Mouse (Mus musculus): ENCODE data around the gene Tpbgl. TPM values are rescaled to one million over a fixed set of nuclear protein-coding genes. Genes with fewer than 3 reads are reported as not detected.

Gene Tpbgl
- total and polyA plus RNA-seq, 3 experiments, result 0.07 to 0.25 TPM; not detected in 1

DNA sequence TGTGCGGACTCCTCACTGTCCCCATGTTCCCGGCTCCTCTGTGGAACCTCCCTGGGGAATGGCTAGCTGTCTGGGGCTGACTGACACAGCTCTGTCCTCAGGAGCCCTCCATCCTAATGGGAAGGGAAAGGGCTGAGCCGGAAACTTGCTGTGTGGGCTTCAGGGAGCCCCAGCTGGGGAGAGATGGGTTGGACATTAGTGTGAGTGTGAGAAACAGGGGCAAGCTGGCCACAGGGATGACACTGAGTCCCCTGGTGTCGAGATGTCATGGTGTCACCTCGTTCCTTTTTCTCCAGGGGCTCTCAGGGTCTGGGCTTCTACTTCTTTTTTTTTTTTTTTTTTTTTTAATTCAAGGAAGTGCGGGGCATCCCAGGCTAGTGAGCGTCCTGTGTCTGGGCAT, 44.6 kb downstream of the Tpbgl start:
- no peak for DNase-seq (ENCODE audit: extremely low read depth)
- no peaks in the 10 kb centered on the region for H3K79me2 ChIP-seq (replicated peaks; ENCODE audit: control insufficient read depth, extremely low read depth, insufficient read depth, poor library complexity, severe bottlenecking)
- dilution Hi-C loops (cut with MboI; ENCODE audit: extremely low pct_ligation_motif_present, extremely low pct_unique_long_range_greater_than_20kb, low sequenced_read_pairs) (no loop called here), in situ Hi-C loops (cut with MboI; ENCODE audit: low pct_ligation_motif_present, low pct_unique_long_range_greater_than_20kb, low sequenced_read_pairs) (no loop called here)
- H3K27ac ChIP-seq (ENCODE audit: insufficient read depth, low read depth), result no peak overlapping the region
- no peaks in the 10 kb centered on the region for H3K27me3 ChIP-seq (replicated peaks)
- peaks cover 0 to 3% of the 10 kb centered on the region in 2 experiments for H3K36me3 ChIP-seq (replicated peaks in 1 of 2; ENCODE audit: control insufficient read depth in 1 of 2, insufficient read depth in 1 of 2, low read length in 1 of 2)
- TF ChIP-seq POLR2AphosphoS2 (IDR thresholded peaks at IDR 0.05; ENCODE audit: low read depth, low read length) (no peak), MYC (IDR thresholded peaks at IDR 0.05; ENCODE audit: low read depth, low read length) (no peak), NRF1 (IDR thresholded peaks at IDR 0.05; ENCODE audit: low read depth, low read length) (no peak), UBTF (IDR thresholded peaks at IDR 0.05; ENCODE audit: low read depth, low read length) (no peak), RCOR1 (conservative IDR thresholded peaks at IDR 0.05; ENCODE audit: low read depth, low read length) (no peak)
- H3K4me2 ChIP-seq (ENCODE audit: insufficient read depth, low read depth, poor library complexity, severe bottlenecking), result no peak overlapping the region
- no peak overlapping the region for H3K4me3 ChIP-seq (replicated peaks in 1 of 3; ENCODE audit: low read depth in 2 of 3, low read length in 2 of 3, poor library complexity in 1 of 3)
- H3K9ac ChIP-seq (ENCODE audit: insufficient read depth, low read depth), result no peak overlapping the region
- no peaks in the 10 kb centered on the region for H3K9me3 ChIP-seq (replicated peaks; ENCODE audit: low read length)
- peaks cover 0 to 3% of the 10 kb centered on the region in 2 experiments; a peak in 1 of 4 replicates for H3K4me1 ChIP-seq (ENCODE audit: control insufficient read depth in 1 of 2, insufficient read depth in 2 of 2)

DNA sequence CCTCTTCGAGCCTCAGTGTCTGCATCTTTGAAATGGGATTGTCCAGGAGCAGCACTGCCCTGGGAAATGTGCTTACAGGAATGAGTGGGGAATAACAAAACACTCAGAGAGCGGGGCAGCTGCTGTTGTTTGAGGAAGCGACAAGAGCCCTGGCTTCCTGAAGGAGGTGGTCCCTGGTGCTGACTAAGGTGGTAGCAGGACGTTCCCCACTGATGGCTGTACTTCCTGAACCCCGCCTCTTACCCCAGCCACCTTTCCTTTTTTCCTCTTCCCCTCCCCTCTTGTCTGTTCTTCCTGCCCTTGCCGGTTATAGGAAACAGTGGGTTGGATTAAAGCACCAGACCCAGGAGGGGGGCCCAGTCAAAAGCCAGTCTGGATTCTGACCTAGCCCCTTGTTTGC, 46.7 kb downstream of the Tpbgl start:
- dilution Hi-C loops (cut with MboI; ENCODE audit: extremely low pct_ligation_motif_present, extremely low pct_unique_long_range_greater_than_20kb, low sequenced_read_pairs), result no loop called here
- Histone ChIP-seq H3K9ac (ENCODE audit: insufficient read depth, low read depth) (no peak overlapping the region), H3K27me3 (replicated peaks) (no peaks in the 10 kb centered on the region), H3K4me3 (replicated peaks in 1 of 3; ENCODE audit: low read depth in 2 of 3, low read length in 2 of 3, poor library complexity in 1 of 3) (no peak overlapping the region), H3K4me2 (ENCODE audit: insufficient read depth, low read depth, poor library complexity, severe bottlenecking) (no peak overlapping the region), H3K79me2 (replicated peaks; ENCODE audit: control insufficient read depth, extremely low read depth, insufficient read depth, poor library complexity, severe bottlenecking) (no peaks in the 10 kb centered on the region), H3K4me1 (ENCODE audit: control insufficient read depth in 1 of 2, insufficient read depth in 2 of 2) (peaks cover 0 to 3% of the 10 kb centered on the region in 2 experiments; a peak in 2 of 4 replicates), H3K9me3 (replicated peaks; ENCODE audit: low read length) (no peaks in the 10 kb centered on the region), H3K36me3 (replicated peaks in 1 of 2; ENCODE audit: control insufficient read depth in 1 of 2, insufficient read depth in 1 of 2, low read length in 1 of 2) (peaks cover 0 to 2% of the 10 kb centered on the region in 2 experiments), H3K27ac (ENCODE audit: insufficient read depth, low read depth) (no peak overlapping the region)
- no peak for TF ChIP-seq USF1 (IDR thresholded peaks at IDR 0.05; ENCODE audit: low read depth, low read length)
- TF ChIP-seq E2F4 (IDR thresholded peaks at IDR 0.05; ENCODE audit: insufficient replicate concordance, low read depth, low read length), result no peak
- no peak for TF ChIP-seq SMC3 (IDR thresholded peaks at IDR 0.05; ENCODE audit: low read depth, low read length)
- in situ Hi-C loops (cut with MboI; ENCODE audit: low pct_ligation_motif_present, low pct_unique_long_range_greater_than_20kb, low sequenced_read_pairs), result no loop called here
- no peak for DNase-seq (ENCODE audit: extremely low read depth)

DNA sequence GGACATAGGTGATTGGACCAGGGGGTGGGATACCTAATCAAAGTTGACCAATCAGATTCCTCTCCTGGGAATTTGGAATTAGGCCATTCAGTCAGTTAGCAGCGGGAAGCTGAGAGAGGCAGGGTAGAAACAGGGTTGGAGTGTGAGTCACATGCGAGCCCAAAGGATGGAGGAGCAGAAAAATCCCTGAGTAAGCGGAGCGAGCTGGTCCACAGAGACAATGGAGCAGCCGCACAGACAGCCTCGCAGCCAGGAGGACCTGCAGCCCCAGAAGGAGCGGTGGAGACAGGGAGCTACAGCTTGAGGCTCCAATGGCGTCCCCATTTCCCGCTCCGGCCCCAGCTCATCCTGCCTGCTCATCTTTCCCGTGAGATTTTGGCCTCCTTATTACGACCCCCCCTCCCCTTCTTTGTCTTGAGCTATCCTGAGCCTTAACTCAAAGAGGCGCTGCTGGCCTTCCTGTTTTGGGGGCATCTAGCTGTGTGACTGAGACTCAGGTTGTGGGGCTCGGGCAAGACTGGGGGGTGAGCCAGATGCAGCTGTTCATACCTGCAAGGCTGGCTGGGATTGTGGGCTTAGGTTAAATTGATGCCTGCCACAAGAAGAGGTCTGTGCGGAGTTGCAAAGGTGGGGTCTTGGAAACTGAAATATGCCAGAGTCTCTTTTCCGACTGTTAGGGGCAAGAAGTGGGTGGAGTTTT, 47.3 kb downstream of the Tpbgl start:
- no peak for TF ChIP-seq MAZ (IDR thresholded peaks at IDR 0.05; ENCODE audit: low read depth, low read length)
- no peak overlapping the region for H3K27ac ChIP-seq (ENCODE audit: insufficient read depth, low read depth)
- no peaks in the 10 kb centered on the region for H3K27me3 ChIP-seq (replicated peaks)
- H3K9me3 ChIP-seq (replicated peaks; ENCODE audit: low read length), result no peaks in the 10 kb centered on the region
- no peak overlapping the region for H3K4me3 ChIP-seq (replicated peaks in 1 of 3; ENCODE audit: low read depth in 2 of 3, low read length in 2 of 3, poor library complexity in 1 of 3)
- H3K4me2 ChIP-seq (ENCODE audit: insufficient read depth, low read depth, poor library complexity, severe bottlenecking), result no peak overlapping the region
- DNase-seq (ENCODE audit: extremely low read depth), result no peak
- no peaks in the 10 kb centered on the region for H3K36me3 ChIP-seq (replicated peaks in 1 of 2; ENCODE audit: control insufficient read depth in 1 of 2, insufficient read depth in 1 of 2, low read length in 1 of 2)
- no peak overlapping the region for H3K9ac ChIP-seq (ENCODE audit: insufficient read depth, low read depth)
- in situ Hi-C loops (cut with MboI; ENCODE audit: low pct_ligation_motif_present, low pct_unique_long_range_greater_than_20kb, low sequenced_read_pairs) (no loop called here), dilution Hi-C loops (cut with MboI; ENCODE audit: extremely low pct_ligation_motif_present, extremely low pct_unique_long_range_greater_than_20kb, low sequenced_read_pairs) (no loop called here)
- H3K4me1 ChIP-seq (ENCODE audit: control insufficient read depth in 1 of 2, insufficient read depth in 2 of 2), result peaks cover 0 to 3% of the 10 kb centered on the region in 2 experiments; a peak in 2 of 4 replicates
- H3K79me2 ChIP-seq (replicated peaks; ENCODE audit: control insufficient read depth, extremely low read depth, insufficient read depth, poor library complexity, severe bottlenecking), result no peaks in the 10 kb centered on the region
